Mouse (Mus musculus): ENCODE data around the gene Olfr1475.
"Not testable (repeated sequence)": the region's sequence is repeated elsewhere in the genome, so short reads cannot be mapped to it uniquely, and the experiment has no call there.

Gene Olfr1475

GRCm38 (mm10) chr19:13480096-13480495, at the start of gene Olfr1475:
Olfr1475 (minus strand) TSS chr19:13480196.
- DNase-seq, result no peak

- DNase-seq, result no peak
These were observed 47.6 kb upstream of the Olfr1475 start, which contains the start of gene Olfr1480 for GRCm38 (mm10) chr19:13527613-13528012. Olfr1480 (plus strand) TSS chr19:13527913.

- DNase-seq, result no peak
These were observed 20.2 kb upstream of the Olfr1475 start, which contains the start of gene Olfr1477 for GRCm38 (mm10) chr19:13500246-13500645. Olfr1477 (plus strand) TSS chr19:13500546.

- not testable (repeated sequence) for DNase-seq
These were observed 10.7 kb downstream of the Olfr1475 start, which contains the start of gene Olfr1474 for GRCm38 (mm10) chr19:13469265-13469664. Olfr1474 (plus strand) TSS chr19:13469565.

- no peak for DNase-seq
These were observed 24.0 kb downstream of the Olfr1475 start, which contains the start of gene Olfr1472 for GRCm38 (mm10) chr19:13455986-13456385. Olfr1472 (minus strand) TSS chr19:13456086.

GRCm38 (mm10) chr19:13443109-13443508, 36.9 kb downstream of the Olfr1475 start, which contains the start of gene Olfr1471:
Olfr1471 (plus strand) TSS chr19:13443409.
- DNase-seq, result not testable (repeated sequence)
